Mouse (Mus musculus) kidney, adult 10 weeks (tissue): ENCODE measurements around the gene Bmpr1b. TPM values are rescaled to one million over a fixed set of nuclear protein-coding genes. Genes with fewer than 3 reads are reported as not detected.

Experiments used
- polyA plus RNA-seq: library from polyadenylated mRNA; stranded (reverse); fragments of 350-450 nt; fragmentation: Illumina TruSeq; extraction: RNeasy Lipid Tissue Mini Kit (QIAGEN cat#74804); gene quantifications from one replicate; pipeline ENCODE4 v1.2.3, GENCODE M21; 2014; ENCODE audit warnings: low read depth, low replicate concordance

Gene Bmpr1b
- 14.2 TPM for polyA plus RNA-seq

DNA sequence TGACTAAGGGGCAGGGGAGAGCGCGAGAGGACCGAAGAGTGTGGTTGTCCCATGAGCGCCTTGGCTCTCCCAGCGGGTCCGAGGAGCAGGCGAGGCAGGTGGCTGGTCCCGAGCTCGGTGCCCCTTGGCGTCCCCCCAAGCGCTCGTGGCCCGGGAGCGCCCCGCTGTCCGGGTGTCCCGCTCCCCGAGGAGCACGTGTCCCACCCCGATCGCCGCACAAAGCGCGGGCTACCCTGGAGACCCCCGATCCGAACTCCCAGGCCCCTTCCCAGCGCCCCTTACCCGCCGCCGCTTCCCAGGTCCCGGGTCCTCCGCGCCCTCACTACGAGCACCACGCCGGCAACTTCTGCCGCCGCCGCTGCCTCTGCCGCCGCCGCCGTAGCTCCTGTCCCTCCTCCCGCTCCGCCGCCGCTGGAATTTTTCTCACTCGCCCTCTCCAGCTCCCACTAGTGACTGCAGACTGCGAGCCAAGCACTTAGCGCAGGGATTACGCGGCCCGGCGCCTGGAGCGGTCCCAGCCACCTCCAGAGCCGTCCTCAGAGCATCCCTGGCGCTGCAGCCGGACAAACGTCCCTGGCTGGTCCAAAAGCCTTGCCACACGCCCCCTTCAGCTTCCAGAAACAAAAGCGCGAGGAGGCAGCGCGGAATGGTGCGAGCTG is at the start of gene Bmpr1b:
TSS of gene Bmpr1b (minus strand) at position 563 of the 659 bp plus-strand sequence.

Other genes with a start within 250 kb of the Bmpr1b start
- 79.1 TPM for gene Pdlim5, start 226.3 kb upstream of the Bmpr1b start, polyA plus RNA-seq